Mouse (Mus musculus) heart, postnatal 25 days (tissue): Measurements from ENCODE around the gene Gabarap. TPM values are rescaled to one million over a fixed set of nuclear protein-coding genes. Genes with fewer than 3 reads are reported as not detected.
A peak's percentile ranks its signal among the peaks of the same experiment; 100 is the strongest.
"Not testable (repeated sequence)": the region's sequence is repeated elsewhere in the genome, so short reads cannot be mapped to it uniquely, and the experiment has no call there.

Experiments used
- DNase-seq: peaks from one replicate; pipeline ENCODE4 v3.0.0; 2022; ENCODE audit warnings: low spot score
- intact Hi-C: fragments of 180-260 bp; cut with DNase I; formaldehyde crosslinking; loops from one replicate; pipeline ENCODE4 v1.15.1; 2025
- total RNA-seq, 2 experiments: library from RNA; stranded (reverse); gene quantifications; 2 replicates each; pipeline ENCODE4 v1.2.3; 2021

The Gabarap gene
- 100 to 1,000 TPM; 274 to 291 TPM for total RNA-seq

DNA sequence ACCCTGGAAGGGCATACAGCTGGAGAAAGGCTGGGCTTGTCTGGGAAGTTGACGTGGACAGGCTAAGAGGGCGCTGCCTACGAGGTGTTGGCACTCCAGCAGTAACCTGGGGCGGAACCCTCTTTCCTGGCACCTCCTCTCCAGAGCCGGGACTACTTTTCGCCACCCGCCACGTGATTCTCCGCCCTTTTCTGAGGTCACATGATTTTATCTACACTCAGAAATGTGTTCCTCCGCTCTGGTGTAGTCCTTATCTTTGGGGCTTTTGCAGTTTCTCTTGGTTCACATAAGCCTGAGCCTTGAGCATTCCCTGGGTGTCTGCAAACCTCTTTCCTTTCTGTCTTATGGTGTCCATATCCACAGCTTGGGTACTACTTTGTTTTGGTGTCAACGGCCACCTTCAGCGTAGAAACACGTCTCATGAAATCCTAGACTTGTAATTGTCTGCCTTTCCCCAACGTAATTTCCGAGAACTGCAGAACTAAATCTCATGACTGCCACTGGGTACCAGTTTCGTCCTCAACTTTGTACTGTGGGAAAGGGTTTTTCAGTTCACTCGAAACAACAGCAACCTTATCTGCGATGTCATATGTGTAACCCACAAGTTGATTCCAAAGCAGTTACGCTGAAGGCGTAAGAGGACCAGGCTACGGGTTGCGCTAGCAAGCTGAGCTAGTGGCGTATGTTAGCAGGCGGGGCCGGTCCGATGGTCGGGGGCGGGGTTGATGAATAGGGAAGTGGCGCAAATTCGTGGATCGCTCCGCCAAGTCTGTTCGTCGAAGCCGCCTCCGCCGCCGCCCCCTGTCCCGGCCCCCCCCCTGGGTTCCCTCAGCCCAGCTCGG lies at the start of gene Gabarap:
TSS of gene Gabarap (plus strand) at position 294 of the 842 bp plus-strand sequence.
- intact Hi-C loops = loop anchor here (10.0 kb wide), 1 partner anchor 586 kb away; no protein-coding TSS in a partner anchor
- peak; percentile 93 for DNase-seq

DNA sequence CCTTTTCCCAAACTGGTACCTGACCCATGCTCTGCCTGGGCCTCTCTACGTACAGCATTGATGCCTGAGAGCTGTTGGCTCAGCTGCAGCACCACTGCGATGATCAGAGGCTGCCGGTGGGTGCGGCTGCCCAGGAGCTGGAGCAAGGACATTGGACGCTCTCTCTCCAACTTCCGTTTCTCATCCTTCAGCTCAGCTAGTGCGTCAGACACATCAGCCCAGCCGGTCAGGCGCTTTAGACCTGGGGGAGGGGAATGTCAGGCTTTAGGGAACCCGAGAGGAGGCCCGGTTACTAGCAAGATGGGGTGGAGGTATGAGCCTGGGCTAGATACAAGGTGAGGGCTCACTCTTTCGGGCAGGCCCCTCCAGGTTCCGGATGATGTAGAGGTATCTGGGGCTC lies 45.7 kb upstream of the Gabarap start:
- no peak for DNase-seq
- intact Hi-C loops = no loop called here

DNA sequence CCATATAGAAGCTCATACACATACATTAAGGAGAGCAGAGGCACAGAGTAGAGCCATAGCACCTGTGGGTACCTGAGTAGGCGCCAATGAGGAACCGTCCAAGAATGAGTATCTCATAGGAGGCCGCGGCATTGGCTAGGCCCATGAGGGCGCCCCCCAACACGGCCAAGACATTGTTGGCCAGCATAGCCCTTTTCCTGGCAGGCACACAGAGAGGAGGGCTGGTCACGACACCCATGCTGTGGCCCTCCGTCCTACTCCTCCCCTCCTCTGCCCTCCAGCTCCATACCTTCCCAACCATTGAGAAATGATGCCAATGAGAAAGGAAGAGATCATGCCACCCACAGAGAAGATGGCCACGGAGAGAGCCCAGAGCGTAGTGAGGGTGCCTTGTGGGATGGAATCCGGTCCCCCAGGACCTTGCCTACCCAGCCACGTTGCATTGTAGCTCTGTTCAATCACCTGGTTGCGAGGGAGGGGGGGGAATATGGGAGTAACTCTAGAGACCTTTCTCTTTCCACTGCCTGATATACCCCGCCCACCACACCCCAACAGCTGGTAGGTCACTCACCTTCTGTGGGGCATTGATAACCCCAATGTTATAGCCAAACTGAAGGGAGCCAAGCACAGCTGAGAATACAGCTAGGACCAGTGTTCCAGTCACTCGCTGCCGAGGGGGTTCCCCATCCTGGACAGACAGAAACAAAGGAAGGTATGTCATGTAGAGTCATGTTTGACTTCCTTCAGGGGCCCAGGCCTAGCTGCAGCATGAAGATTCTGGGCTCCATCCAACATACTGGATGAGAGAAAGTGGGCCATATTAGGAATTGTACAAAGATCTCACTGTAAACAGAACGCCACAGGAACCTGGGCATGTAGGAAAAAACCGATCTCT lies 44.7 kb upstream of the Gabarap start:
- intact Hi-C loops = no loop called here
- DNase-seq = no peak

DNA sequence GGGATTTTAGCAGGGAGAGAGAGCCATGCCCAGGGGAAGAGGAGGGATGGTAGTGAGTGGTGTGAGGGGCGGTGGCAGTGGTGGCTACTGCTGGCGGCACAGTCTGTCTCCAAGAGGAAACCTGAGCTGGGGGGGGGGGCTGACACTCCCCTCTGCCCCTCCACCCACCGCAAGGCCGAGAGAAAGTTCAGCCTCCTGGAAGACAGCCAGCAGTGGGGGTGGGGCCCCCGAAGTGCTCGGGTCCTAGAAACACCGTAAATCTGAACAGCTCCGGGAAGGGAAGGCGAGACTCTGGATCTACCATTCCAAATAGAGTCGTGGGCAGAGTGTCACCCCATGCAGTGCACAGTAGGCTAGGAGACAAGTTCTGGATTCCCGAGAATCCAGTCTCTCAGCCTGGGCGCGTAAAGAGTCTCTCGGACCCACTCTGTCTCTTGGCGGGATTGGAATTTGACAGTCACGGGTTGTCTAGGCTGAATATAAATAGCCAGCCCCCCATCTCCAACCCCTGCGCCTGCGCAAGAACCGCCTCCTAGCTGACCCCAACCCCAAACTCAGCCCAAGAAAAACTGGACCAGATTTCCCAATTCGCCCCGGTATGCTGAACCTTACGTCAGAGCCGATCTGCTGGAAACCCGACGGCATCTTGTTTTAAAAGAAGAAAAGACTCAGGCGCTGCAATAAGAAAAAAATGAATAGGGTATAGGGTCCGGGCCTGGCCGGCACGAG lies 43.4 kb upstream of the Gabarap start:
- intact Hi-C loops = no loop called here

DNA sequence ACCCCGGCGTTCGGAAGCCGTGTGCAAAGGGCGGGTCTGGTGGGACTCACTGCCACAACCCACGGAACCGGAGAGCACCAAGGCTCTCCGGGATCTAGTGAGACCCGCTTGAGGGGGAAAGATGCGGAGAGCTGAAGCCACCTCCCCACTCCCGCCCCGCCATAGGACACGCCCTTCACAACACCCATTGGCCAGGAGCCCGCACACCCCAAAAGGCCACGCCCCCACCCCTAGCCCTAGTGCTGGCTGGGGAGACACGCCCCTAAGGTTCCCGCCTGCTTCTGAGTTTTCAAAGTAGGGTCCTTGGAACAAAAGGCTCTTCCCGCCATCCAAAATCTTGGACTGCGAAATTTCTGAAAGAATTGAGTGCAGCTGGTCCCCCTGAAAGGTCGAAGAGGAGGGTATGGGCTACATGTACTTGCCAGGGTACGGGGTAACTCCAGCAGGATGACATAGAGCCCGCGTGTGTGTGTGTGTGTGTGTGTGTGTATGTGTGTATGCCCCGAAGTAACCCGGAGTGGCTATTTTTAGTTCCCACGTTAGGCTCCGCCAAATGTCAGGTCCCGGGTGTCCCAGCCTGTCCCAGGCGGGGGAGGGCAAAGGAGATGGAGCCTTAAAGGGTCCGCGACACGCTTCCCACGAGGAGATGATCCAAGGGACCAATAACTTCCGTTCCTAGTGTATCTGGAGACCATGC lies 42.7 kb upstream of the Gabarap start, which contains the start of gene Slc2a4:
TSS of gene Slc2a4 (minus strand) at position 123 of the 697 bp plus-strand sequence.
- intact Hi-C loops = no loop called here
- DNase-seq = peak; percentile 85

More for the DNA sequence above, 43.4 kb upstream of the Gabarap start:
- peak; percentile 33 for DNase-seq

DNA sequence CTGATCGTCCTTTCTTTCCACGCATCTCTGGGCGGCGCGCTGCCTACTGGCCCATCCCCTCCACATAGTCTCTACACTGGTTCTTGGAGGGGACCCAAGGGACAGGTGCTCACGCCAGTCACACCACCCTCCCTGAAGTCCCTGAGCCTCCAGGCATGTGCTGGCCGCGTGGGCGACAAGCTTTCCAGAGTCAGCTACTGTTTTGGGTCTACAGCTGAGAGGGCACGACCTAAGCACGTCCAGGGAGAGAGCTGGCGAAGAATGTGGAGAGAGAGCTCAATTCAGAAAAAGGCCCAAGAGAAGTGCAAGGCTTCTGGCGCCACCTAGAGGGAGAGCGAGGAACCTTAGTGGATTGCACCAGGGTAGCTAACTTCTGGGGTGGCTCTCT lies 42.2 kb upstream of the Gabarap start:
- DNase-seq = peak; percentile 72
- intact Hi-C loops = loop anchor here (1.0 kb wide), 1 partner anchor 14 kb away; no protein-coding TSS in a partner anchor

DNA sequence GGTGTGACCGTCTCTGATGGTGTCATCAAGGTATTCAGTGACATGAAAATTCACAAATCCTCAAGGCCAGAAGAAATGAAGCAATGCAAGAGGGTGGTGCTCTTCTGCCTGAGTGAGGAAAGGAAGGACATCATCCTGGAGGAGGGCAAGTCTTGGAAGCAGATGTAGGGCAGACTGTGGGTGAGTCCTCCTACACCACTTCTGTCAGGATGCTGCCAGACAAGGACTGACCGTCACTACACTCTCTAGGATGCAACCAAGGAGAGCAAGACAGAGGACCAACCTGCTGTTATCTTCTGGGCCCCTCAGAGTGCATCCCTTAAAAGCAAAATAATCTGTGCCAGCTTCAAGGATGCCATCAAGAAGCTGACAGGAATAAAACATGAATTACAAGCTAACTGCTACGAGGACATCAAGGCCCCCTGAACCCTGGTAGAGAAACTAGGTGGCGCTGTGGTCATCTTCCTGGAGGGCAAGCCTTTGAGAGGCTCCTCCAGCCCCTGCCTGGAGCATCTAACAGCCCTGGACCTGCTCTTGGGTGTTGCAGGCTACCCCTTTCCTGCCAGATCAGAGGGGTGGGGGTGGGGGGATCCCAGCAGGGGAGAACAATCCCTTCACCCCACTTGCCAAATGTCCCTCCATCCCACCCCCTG lies 40.0 kb upstream of the Gabarap start:
- intact Hi-C loops = loop anchor here (2.0 kb wide), 1 partner anchor 72 kb away; the partner anchor contains the start of gene Tmem95
- no peak for DNase-seq

DNA sequence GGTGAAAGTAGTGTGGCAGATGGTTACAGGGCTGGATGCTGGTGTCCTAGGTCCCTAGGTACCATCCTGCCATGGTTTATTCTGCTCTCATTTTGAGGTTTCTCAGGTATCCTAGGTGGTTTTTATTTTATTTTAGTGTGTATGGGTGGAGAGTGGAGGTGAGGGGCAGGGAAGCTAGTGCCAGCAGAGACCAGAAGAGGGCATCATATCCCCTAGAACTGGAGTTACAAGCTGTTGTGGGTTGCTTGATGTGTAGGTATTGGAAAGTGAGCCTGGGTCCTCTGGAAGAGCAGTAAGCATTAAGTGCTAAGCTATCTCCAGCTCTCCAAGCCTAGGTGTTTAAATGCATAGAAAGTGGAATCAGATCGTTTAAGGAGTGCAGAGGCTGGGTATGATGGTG lies 38.7 kb upstream of the Gabarap start:
- intact Hi-C loops = no loop called here
- no peak for DNase-seq

DNA sequence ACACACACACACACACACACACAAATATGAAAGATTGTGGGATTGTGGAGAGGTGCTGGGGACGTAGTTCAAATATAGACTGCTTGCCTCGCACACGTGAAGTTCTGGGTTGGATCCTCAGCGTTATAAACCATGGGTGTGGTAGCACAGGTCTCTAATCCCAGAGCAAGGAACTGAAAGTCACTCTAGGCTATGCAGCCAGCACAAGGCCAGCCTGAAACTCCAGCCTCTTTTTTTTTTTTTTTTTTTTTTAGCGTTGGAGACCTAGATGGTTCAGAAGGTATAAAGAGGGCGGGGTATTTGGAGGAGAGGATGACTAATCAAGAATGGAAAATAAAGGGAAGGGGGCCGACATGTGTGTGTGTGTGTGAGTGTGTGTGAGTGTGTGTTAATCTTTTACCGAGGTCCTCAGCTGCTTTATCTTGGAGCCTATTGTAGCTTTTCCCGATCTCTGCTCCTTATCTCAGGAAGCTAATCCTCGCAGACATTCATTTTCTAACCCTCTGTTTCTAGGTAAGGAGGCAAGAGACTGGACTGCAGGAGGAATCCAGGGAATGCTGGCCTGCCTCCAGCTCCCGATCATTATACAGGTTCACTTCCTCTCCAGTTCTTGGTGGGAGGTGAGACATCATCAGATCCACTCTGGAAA lies 37.6 kb upstream of the Gabarap start:
- intact Hi-C loops = no loop called here
- DNase-seq = no peak

DNA sequence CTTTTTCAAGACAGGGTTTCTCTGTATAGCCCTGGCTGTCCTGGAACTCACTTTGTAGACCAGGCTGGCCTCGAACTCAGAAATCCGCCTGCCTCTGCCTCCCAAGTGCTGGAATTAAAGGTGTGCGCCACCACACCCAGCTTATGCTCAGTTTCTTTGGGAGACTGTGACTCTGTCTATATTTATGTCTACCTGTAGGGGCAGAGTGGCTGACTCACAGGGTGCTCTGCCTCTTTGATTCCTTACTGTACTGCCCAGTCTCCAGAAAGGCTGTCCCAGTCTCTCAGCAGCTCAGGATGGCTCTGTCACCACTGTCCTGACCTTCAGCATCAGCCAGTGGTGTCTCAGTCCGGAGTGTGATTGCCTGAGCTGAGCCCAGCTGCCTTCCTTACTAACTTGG lies 35.3 kb upstream of the Gabarap start:
- DNase-seq, intact Hi-C loops: not testable (repeated sequence)

DNA sequence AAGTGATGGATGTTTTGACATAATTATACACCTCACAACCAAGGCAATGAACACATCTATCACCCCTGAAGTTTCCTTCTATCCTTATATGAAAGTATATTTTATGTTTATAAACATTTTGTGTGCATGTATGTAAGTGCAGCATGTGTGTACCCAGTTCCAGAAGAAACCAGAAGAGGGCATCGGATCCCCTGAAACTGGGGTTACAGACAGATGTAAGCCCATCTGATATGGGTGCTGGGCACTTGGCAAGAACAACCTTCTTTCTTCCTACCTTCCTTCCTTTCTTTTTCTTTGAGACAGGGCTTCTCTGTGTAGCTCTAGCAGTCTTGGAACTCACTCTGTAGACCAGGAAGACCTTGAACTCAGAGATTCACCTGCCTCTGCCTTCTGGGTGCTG lies 34.7 kb upstream of the Gabarap start:
- intact Hi-C loops = no loop called here
- DNase-seq = no peak

DNA sequence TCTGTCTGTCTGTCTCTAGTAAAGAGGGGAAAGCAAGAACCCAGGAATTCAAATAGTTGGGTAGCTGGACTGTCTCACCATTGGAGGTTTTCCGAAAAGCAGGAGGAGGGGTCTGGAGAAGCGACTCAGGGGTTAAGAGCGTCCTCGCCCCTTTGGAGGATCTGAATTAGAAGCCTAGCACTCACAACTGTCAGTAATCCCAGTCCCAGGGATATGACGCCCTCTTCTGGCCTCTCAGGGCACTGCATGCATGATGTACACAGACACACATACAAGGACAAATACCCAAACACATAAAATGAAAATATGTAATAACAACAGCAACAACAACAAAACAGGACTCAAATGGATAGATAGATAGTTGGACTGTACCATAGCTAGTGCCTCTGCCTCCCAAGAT lies 30.3 kb upstream of the Gabarap start:
- intact Hi-C loops = no loop called here
- no peak for DNase-seq

DNA sequence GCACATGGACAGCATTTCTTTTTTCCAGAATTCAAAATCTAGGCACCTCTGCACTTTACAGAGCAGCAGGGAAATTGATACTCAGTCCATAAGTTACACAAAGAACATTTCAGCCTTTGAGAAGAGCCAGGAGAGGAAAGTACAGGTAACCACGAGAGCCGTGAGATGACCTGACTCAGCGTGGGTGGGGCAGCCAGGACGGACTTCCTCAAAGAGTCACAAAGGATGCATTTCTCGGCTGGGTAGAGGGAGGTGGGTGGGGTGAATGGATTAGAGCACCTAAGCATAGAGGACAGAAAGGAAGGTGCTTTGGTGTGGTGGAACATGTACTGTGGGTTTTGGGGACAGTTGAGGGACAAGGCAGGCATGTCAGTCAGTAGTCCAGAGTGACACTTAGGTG lies 29.1 kb upstream of the Gabarap start:
- intact Hi-C loops = no loop called here
- DNase-seq = no peak

DNA sequence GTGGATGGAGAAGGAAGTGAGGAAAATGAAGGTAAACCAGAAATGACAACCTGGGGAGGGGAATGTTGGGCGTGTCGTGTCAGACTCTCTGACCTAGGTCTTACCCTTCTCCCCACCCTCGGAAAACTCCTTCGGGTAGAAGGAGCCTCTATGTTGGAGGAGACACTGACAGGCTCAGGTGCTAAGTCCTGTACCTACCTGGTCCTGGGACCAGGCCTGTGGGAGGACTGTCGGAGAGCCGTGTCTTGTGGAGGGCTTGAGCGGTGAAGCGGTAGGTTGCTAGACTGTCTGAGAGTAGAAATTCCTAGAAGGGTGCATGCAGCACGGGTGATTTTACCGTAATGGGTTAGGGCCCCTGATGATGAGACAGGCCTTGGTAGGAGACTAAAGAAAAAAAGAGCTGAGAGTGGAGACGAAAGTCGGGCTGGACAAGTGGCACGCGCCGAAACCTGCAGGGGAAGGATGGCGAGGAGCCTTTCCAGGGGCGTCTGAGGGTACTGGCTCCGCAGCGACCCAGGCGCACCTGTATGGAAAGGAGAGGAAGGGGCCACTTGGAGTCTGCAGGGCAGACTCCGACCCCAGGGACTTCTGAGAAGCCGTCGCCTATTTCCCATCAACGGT lies 26.2 kb upstream of the Gabarap start, which contains the start of gene Cldn7:
TSS of gene Cldn7 (plus strand) at position 130 of the 621 bp plus-strand sequence.
- no peak for DNase-seq
- intact Hi-C loops = loop anchor here (5.0 kb wide), 1 partner anchor 37 kb away; no protein-coding TSS in a partner anchor

DNA sequence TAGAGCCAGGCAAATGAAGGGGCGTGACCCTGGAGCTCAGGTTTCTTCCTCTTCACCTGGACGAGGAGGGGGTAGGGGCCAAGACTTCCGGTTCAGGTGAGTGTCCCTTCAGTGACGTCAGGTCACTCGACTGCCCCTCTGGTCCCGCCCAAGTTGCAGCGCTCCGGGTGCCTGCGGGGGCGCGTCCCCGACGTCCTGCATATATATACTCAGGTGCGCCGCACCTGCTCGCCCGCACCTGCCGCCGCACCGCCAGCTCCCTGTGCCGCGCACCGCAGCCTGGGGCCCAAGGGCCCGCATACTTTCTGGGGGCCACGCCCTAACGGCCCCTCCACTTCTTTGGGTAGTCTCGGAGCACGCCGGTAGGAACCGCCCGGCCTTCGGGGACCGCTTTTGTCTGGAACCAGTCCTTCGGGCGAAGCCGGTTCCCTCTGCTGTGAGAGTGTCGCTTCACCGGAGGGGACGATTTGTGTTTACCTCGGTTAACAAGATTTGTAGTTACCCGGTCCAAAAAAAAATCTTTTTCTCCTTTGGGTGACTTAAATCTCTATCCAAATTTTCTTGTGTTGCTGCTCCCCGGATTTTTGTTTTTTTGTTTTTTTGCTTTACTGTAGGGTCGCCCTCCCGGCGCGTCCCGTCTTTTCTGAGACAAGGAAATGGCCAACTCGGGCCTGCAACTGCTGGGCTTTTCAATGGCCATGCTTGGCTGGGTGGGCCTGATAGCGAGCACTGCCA lies 25.5 kb upstream of the Gabarap start:
- DNase-seq = no peak
- intact Hi-C loops = loop anchor here (5.0 kb wide), 1 partner anchor 38 kb away; no protein-coding TSS in a partner anchor

DNA sequence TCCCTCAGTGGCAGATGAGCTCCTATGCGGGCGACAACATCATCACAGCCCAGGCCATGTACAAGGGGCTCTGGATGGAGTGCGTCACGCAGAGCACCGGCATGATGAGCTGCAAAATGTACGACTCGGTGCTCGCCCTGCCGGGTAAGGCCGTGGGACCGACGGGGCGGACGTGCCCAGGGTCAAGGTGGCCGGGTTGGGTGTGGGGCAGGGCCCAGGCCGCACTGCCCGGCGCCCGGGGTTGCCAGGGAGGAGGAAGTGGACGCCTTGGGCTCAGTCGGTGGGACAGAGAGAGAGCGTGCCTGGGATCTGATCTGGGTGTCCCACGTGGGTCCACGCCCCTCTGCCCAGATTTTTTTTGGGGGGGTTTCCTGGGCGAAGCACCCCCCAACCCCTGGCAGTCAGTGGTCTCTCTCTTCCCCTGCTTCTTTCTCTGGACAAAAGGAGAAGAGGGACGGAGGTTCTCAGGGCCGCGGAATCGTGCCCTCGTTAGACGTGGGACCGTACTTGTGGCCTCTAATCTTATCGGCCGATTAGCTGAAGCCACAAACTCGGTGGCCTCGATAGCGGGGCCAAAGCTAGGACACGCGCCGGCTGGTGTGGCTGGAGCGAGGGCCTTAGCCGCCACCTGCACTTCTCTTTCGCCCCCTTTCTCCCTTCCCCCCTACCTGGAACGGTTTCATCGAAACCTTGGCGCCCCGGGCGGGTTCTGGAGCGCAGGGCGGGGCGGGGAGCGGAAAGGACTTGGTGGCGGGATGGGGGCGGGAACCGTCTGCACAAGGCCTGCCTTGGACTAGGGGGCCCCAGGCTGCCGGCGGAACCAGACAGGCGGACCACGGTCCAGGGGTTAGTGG lies 24.7 kb upstream of the Gabarap start:
- intact Hi-C loops = loop anchor here (5.0 kb wide), 1 partner anchor 39 kb away; no protein-coding TSS in a partner anchor
- DNase-seq = no peak
